Mouse (Mus musculus) liver, postnatal 0 days (tissue): Measurements from ENCODE around the gene Tesk1. TPM values are rescaled to one million over a fixed set of nuclear protein-coding genes. Genes with fewer than 3 reads are reported as not detected.

Source experiments
- ATAC-seq: fragments of 200-750 bp; cut with Nextera tagmentation; 2 replicates; pipeline ENCODE4 v1.8.0; 2017; ENCODE audit warnings: mild to moderate bottlenecking, moderate library complexity
- DNase-seq: peaks from one replicate; pipeline ENCODE4 v3.0.0-alpha.2; 2016
- H3K27ac ChIP-seq: fragments of 300-500 bp; sonication (generic); 2 replicates; pipeline ENCODE4 v1.5.1; 2014; ENCODE audit warnings: antibody characterized with exemption, moderate library complexity, mild to moderate bottlenecking, low read depth
- H3K27me3 ChIP-seq: fragments of 300-500 bp; sonication (generic); 2 replicates; pipeline ENCODE4 v1.6.1; 2014; ENCODE audit warnings: low read length, control low read depth, mixed read lengths; ENCODE audit not compliant: insufficient read depth
- H3K36me3 ChIP-seq: fragments of 300-500 bp; sonication (generic); replicated peaks from 2 replicates; pipeline ENCODE4 v1.6.1; 2014; ENCODE audit warnings: mild to moderate bottlenecking, control low read depth, low read length, moderate library complexity, mixed read lengths; ENCODE audit not compliant: insufficient read depth
- H3K4me1 ChIP-seq: fragments of 300-500 bp; sonication (generic); 2 replicates; pipeline ENCODE4 v1.6.1; 2014; ENCODE audit warnings: antibody characterized with exemption, mild to moderate bottlenecking, control low read depth; ENCODE audit not compliant: insufficient read depth
- H3K4me2 ChIP-seq: fragments of 300-500 bp; sonication (generic); 2 replicates; pipeline ENCODE4 v1.6.1; 2014; ENCODE audit warnings: low read depth, mild to moderate bottlenecking, low read length, moderate library complexity, mixed read lengths
- H3K4me3 ChIP-seq: fragments of 300-500 bp; sonication (generic); 2 replicates; pipeline ENCODE4 v1.5.1; 2014; ENCODE audit warnings: low read depth, low read length
- H3K9ac ChIP-seq: fragments of 300-500 bp; sonication (generic); replicated peaks from 2 replicates; pipeline ENCODE4 v1.6.1; 2014; ENCODE audit warnings: mild to moderate bottlenecking, moderate library complexity
- H3K9me3 ChIP-seq: fragments of 300-500 bp; sonication (generic); 2 replicates; pipeline ENCODE4 v1.6.1; 2016; ENCODE audit warnings: mild to moderate bottlenecking, control low read depth, low read length, mixed read lengths
- CTCF ChIP-seq: sonication (generic); IDR thresholded peaks from 2 replicates; pipeline ENCODE4 v1.5.1; 2016; ENCODE audit warnings: antibody characterized with exemption, low read depth
- EP300 ChIP-seq: IDR thresholded peaks from 2 replicates; pipeline ENCODE4 v1.6.1; 2016; ENCODE audit warnings: antibody characterized with exemption, low read depth, mild to moderate bottlenecking
- WGBS: fragments of 180-500 bp; shearing (Covaris S2); extraction: QIAGEN DNeasy Blood & Tissue Kit; methylation state at CpG from one replicate; pipeline ENCODE4 v1.1.7; 2014; ENCODE audit not compliant: insufficient replicate concordance; 5-methylcytosine and 5-hydroxymethylcytosine counted together
- polyA plus RNA-seq: library from polyadenylated mRNA; unstranded; fragments of >200 nt; fragmentation: Nextera tagmentation; extraction: Ambion mirVana; gene quantifications from 2 replicates; pipeline ENCODE4 v1.2.1, GENCODE M21; 2015

The Tesk1 gene
- polyA plus RNA-seq, 1 experiment from 2014 or later = 1.2 TPM

DNA sequence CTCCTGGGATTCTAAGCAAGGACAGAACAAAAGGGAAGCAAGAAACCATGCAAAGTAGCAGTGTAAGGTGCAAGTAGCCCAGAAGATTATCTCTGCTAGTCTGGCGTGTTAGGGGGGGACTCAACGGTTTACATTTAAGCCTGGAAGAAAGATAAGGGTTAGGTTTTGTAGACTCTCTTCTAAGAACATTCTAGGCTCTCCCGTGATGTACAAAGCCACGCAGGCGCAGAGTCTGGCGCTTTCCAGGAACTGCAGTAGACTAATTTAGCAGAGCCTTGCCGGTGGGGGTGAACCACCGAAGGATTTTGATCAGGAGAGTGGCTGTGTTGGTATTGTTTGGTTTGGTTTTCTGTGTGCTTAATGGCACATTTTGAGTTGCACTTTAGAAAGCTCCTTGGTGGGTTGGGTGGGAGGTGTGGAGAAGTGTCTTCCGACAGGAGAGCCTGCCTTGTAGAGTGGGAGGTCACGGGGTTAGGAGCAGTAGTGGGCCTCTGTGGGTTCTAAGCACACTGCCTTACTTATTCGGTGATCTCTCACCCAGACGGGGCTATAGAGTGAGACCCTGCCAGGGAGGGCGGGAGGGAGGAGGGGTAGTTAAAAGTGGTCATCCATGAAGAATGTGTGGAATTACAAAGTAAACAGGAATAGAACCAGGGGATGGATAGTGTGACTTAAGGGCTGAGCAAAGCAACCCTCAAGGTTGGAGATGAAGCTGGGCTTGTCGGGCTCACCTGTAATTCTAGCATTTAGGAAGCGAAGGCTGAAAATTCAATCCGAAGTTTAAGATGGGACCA is 24.3 kb upstream of the Tesk1 start:
- H3K27ac ChIP-seq = no peak overlapping the region
- no peak overlapping the region for H3K4me2 ChIP-seq
- DNase-seq (no peak), ATAC-seq (peak; percentile 62)
- no peak overlapping the region for H3K4me3 ChIP-seq
- H3K36me3 ChIP-seq = peaks cover 11% of the 10 kb centered on the region
- no peaks in the 10 kb centered on the region for H3K27me3 ChIP-seq
- WGBS = 59% methylated on average over 16 of the region's 16 CpGs
- no peaks in the 10 kb centered on the region for H3K9me3 ChIP-seq
- no peak overlapping the region for H3K9ac ChIP-seq
- peaks cover 3% of the 10 kb centered on the region; the same call in 1 of the 2 replicates for H3K4me1 ChIP-seq
- no peak for TF ChIP-seq CTCF
- peak; percentile 81 for TF ChIP-seq EP300

DNA sequence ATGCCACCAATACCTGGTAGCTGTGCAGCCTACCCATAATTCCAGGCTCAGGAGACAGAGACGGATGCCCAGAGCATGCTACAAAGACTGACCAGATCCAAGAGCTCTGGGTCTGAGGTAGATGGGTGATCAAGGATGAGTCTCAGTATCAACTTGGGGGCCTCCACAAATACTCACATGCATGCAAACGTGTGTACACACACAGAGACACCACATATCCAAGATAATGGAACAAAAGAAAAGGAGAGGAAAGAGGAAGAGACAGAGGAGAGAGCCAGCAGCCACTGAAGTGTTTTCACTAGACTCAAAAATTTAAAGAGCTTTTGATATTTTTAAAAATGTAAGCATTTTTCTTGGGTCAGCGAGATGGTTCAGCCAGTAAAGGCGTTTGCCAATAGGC is 23.3 kb upstream of the Tesk1 start:
- H3K9me3 ChIP-seq = no peaks in the 10 kb centered on the region
- no peak overlapping the region for H3K9ac ChIP-seq
- no peak overlapping the region for H3K4me2 ChIP-seq
- no peak overlapping the region for H3K27ac ChIP-seq
- H3K36me3 ChIP-seq = peaks cover 14% of the 10 kb centered on the region
- H3K4me3 ChIP-seq = no peak overlapping the region
- DNase-seq (no peak), ATAC-seq (no peak)
- H3K27me3 ChIP-seq = no peaks in the 10 kb centered on the region
- H3K4me1 ChIP-seq = peaks cover 9% of the 10 kb centered on the region
- TF ChIP-seq EP300 = no peak
- no peak for TF ChIP-seq CTCF
- 64% methylated on average over 4 of the region's 4 CpGs for WGBS

- H3K4me3 ChIP-seq = no peak overlapping the region
- ATAC-seq (no peak), DNase-seq (no peak)
- no peak overlapping the region for H3K9ac ChIP-seq
- H3K9me3 ChIP-seq = no peaks in the 10 kb centered on the region
- peaks cover 19% of the 10 kb centered on the region for H3K36me3 ChIP-seq
- WGBS = 57% methylated on average over 15 of the region's 15 CpGs
- H3K4me2 ChIP-seq = no peak overlapping the region
- TF ChIP-seq EP300 (no peak), CTCF (no peak)
- H3K27ac ChIP-seq = peak overlapping the region; percentile 39; the same call in 1 of the 2 replicates
- no peaks in the 10 kb centered on the region for H3K27me3 ChIP-seq
- H3K4me1 ChIP-seq = peaks cover 12% of the 10 kb centered on the region
These were observed 22.6 kb upstream of the Tesk1 start for GRCm38 (mm10) chr4:43418973-43419656.

- TF ChIP-seq CTCF = no peak
- TF ChIP-seq EP300 = no peak
- H3K36me3 ChIP-seq = peaks cover 25% of the 10 kb centered on the region
- WGBS = 51% methylated on average over 9 of the region's 9 CpGs
- H3K4me2 ChIP-seq = no peak overlapping the region
- DNase-seq (no peak), ATAC-seq (peak; percentile 36)
- no peaks in the 10 kb centered on the region for H3K9me3 ChIP-seq
- H3K4me1 ChIP-seq = peaks cover 12% of the 10 kb centered on the region
- H3K4me3 ChIP-seq = no peak overlapping the region
- H3K27ac ChIP-seq = peak overlapping the region; percentile 39
- H3K27me3 ChIP-seq = peaks cover 3% of the 10 kb centered on the region; the same call in 1 of the 2 replicates
- H3K9ac ChIP-seq = no peak overlapping the region
These were observed 21.9 kb upstream of the Tesk1 start for GRCm38 (mm10) chr4:43419801-43420281.

- TF ChIP-seq EP300 (no peak), CTCF (peak; percentile 95)
- no peak overlapping the region for H3K4me3 ChIP-seq
- H3K9me3 ChIP-seq = no peaks in the 10 kb centered on the region
- peaks cover 7% of the 10 kb centered on the region; the same call in 1 of the 2 replicates for H3K27me3 ChIP-seq
- H3K9ac ChIP-seq = no peak overlapping the region
- peak; percentile 22; the same call in 1 of the 2 replicates for ATAC-seq
- DNase-seq = peak; percentile 78
- peaks cover 12% of the 10 kb centered on the region for H3K4me1 ChIP-seq
- H3K4me2 ChIP-seq = no peak overlapping the region
- peak overlapping the region; percentile 16; the same call in 1 of the 2 replicates for H3K27ac ChIP-seq
- H3K36me3 ChIP-seq = peaks cover 28% of the 10 kb centered on the region
- 4% methylated on average over 6 of the region's 6 CpGs for WGBS
These were observed 21.4 kb upstream of the Tesk1 start for GRCm38 (mm10) chr4:43420305-43420704.

DNA sequence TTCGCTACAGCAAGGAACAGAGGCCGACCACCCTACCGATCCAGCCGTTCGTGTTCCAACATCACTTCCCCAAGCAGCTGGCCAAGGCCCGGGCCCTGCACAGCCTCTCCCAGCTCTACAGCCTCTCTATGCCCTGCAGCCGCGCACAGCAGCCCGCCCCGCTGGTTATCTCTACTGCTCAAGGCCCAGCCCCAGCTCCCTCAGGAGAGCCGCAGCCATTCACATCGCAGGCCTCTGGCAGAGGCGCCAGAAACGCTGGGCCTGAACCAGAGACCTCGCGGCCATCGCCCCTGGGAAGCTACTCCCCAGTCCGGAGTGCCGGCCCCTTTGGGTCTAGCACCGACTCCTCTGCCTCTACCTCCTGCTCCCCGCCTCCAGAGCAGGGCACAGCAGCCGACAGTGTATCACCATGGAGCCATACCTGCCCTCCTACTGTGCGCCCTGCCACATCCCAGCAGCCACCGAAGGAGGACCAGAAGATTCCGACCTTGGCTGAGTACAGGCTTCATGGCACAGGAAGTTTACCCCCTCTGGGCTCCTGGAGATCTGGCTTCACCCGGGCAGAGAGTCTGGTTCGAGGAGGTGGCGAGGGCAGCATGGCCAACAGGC is 20.0 kb upstream of the Tesk1 start:
- WGBS = 79% methylated on average over 28 of the region's 28 CpGs
- Histone ChIP-seq H3K9ac (no peak overlapping the region), H3K9me3 (no peaks in the 10 kb centered on the region), H3K36me3 (peaks cover 31% of the 10 kb centered on the region), H3K4me2 (no peak overlapping the region), H3K4me3 (no peak overlapping the region), H3K27ac (no peak overlapping the region), H3K27me3 (peaks cover 21% of the 10 kb centered on the region), H3K4me1 (peaks cover 12% of the 10 kb centered on the region)
- DNase-seq (no peak), ATAC-seq (no peak)
- TF ChIP-seq CTCF (no peak), EP300 (no peak)
